Comparison of ENCODE assay signal across 17 mouse cellular contexts in the genomic region with DNA sequence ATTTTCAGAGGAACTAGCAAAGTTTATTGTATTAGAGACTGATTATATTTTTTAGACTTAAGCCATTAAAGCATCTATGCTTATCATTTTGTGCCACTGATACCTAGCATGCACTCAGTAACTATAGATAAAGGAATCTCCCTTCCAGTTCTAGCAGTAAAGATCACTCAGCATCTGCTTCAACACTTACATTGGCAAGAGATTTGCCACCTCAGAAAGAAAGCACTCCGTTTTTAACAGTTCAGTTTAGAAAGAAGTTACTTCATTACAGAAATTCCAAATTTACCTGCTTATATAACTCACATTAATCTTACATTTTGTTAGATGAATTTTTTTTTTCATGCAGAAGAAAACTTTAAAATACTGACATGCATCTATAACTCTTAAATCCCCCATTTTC.
"Had no signal": no experiment of that assay in that cellular context is flagged by ENCODE, and none has a peak within 500 bp of the region (broad histone marks: within the 10 kb centered on the region; RNA-seq: fewer than 3 reads in every experiment).

No protein-coding gene starts in this region.

- DNase-seq: gastrocnemius, postnatal 14 days; gastrocnemius, postnatal 36 days; heart, adult 11 months; heart, adult 2 months; heart, postnatal 14 days; heart, postnatal 36 days; kidney, adult 11 months; kidney, adult 2 months; kidney, adult 9 months; kidney, postnatal 14 days; kidney, postnatal 36 days; layer of hippocampus, adult 9-11 months; layer of hippocampus, postnatal 36 days; left cerebral cortex, postnatal 4 days had no signal

- ATAC-seq: hindbrain, postnatal 0 days; intestine, embryonic 16.5 days; liver, embryonic 12.5 days had no signal
